Mouse (Mus musculus) Patski (cell line): ENCODE measurements at regions not wholly inside any gene's neighbourhood (a gene's known extent, or its start where the extent isn't known, plus 50 kb on each side); places are given as distances from the start of the nearest gene placed in this dataset.

Source experiments
- ATAC-seq: fragments of 100-300 bp; one replicate; pipeline ENCODE4 v1.8.0; 2021
- CTCF ChIA-PET: fragments of 350-600 bp; sonication (Branson Sonifier 250); formaldehyde crosslinking; loops from one replicate; lab custom pipeline; 2022; ENCODE audit warnings: inconsistent platforms; lab: Charles Lee
- POLR2A ChIA-PET: fragments of 350-600 bp; sonication (Branson Sonifier 250); formaldehyde crosslinking; loops from one replicate; lab custom pipeline; 2022; ENCODE audit warnings: antibody characterized with exemption, inconsistent platforms; lab: Charles Lee
- DNase-seq: peaks from one replicate; pipeline ENCODE4 v3.0.0-alpha.2; 2011; ENCODE audit warnings: low read depth, low spot score
- H3K27me3 ChIP-seq: fragments of 371-371 bp; one replicate; pipeline ENCODE4 v1.5.1; 2021
- CTCF ChIP-seq: fragments of 100-300 bp; IDR thresholded peaks from one replicate; pipeline ENCODE4 v1.5.1; 2021
- in situ Hi-C: fragments of 300-500 bp; cut with MboI; formaldehyde crosslinking; loops from 3 replicates; pipeline ENCODE4 v1.11.1; 2018; ENCODE audit warnings: low pct_unique_long_range_greater_than_20kb, mixed read lengths

- DNase-seq (no peak), ATAC-seq (no peak)
- ChIA-PET POLR2A (no interaction called here), CTCF (interaction anchor here (2.2 kb wide), 1 partner anchor 81 kb away, joined by 8 read pairs; no protein-coding TSS in a partner anchor)
- H3K27me3 ChIP-seq, result no peaks in the 10 kb centered on the region
- no peak for TF ChIP-seq CTCF
- in situ Hi-C loops, result loop anchor here (5.0 kb wide), 1 partner anchor 98 kb away; no protein-coding TSS in a partner anchor
These were observed 104.8 kb upstream of the Ccn2 start for GRCm38 (mm10) chr10:24490432-24490831.

- ChIA-PET POLR2A (no interaction called here), CTCF (no interaction called here)
- no peaks in the 10 kb centered on the region for H3K27me3 ChIP-seq
- DNase-seq (no peak), ATAC-seq (no peak)
- in situ Hi-C loops, result loop anchor here (5.0 kb wide), 1 partner anchor 100 kb away; no protein-coding TSS in a partner anchor
- TF ChIP-seq CTCF, result no peak
These were observed 103.4 kb upstream of the Ccn2 start for GRCm38 (mm10) chr10:24491848-24492247.

- in situ Hi-C loops, result loop anchor here (5.0 kb wide), 1 partner anchor 101 kb away; no protein-coding TSS in a partner anchor
- ChIA-PET POLR2A (no interaction called here), CTCF (interaction anchor here (1.4 to 1.6 kb wide), 2 partner anchors 60 to 78 kb away, joined by 3 to 5 read pairs; no protein-coding TSS in a partner anchor)
- ATAC-seq, result peak; percentile 69
- TF ChIP-seq CTCF, result no peak
- peak; percentile 88 for DNase-seq
- no peaks in the 10 kb centered on the region for H3K27me3 ChIP-seq
These were observed 101.8 kb upstream of the Ccn2 start for GRCm38 (mm10) chr10:24493392-24493791.

- no peak for TF ChIP-seq CTCF
- DNase-seq, result no peak
- CTCF ChIA-PET, result interaction anchor here (0.9 to 1.6 kb wide), 4 partner anchors 47 to 141 kb away, joined by 3 to 5 read pairs (median 3); no protein-coding TSS in a partner anchor
- in situ Hi-C loops, result loop anchor here (5.0 kb wide), 1 partner anchor 102 kb away; no protein-coding TSS in a partner anchor
- POLR2A ChIA-PET, result no interaction called here
- no peak for ATAC-seq
- no peaks in the 10 kb centered on the region for H3K27me3 ChIP-seq
These were observed 101.3 kb upstream of the Ccn2 start for GRCm38 (mm10) chr10:24493936-24494335.

GRCm38 (mm10) chr10:24519795-24520512 lies 75.3 kb upstream of the Ccn2 start:
- in situ Hi-C loops, result no loop called here
- DNase-seq (no peak), ATAC-seq (no peak)
- no peak for TF ChIP-seq CTCF
- no peaks in the 10 kb centered on the region for H3K27me3 ChIP-seq
- CTCF ChIA-PET, result no interaction called here
- POLR2A ChIA-PET, result no interaction called here

- in situ Hi-C loops, result no loop called here
- POLR2A ChIA-PET, result no interaction called here
These were observed 74.7 kb upstream of the Ccn2 start for GRCm38 (mm10) chr10:24520515-24520914.

GRCm38 (mm10) chr10:24532776-24533175 lies 62.5 kb upstream of the Ccn2 start:
- POLR2A ChIA-PET, result no interaction called here
- DNase-seq (no peak), ATAC-seq (no peak)
- no peaks in the 10 kb centered on the region for H3K27me3 ChIP-seq
- in situ Hi-C loops, result no loop called here
- CTCF ChIA-PET, result interaction anchor here (0.8 to 1.9 kb wide), 2 partner anchors 12 to 34 kb away, joined by 4 read pairs; no protein-coding TSS in a partner anchor
- TF ChIP-seq CTCF, result no peak

More at GRCm38 (mm10) chr10:24520515-24520914, 74.7 kb upstream of the Ccn2 start:
- no peaks in the 10 kb centered on the region for H3K27me3 ChIP-seq
- no peak for DNase-seq
- CTCF ChIA-PET, result no interaction called here
- TF ChIP-seq CTCF, result no peak
- ATAC-seq, result no peak

GRCm38 (mm10) chr10:24534901-24535300 lies 60.3 kb upstream of the Ccn2 start:
- DNase-seq, result no peak
- ChIA-PET POLR2A (no interaction called here), CTCF (no interaction called here)
- ATAC-seq, result no peak
- H3K27me3 ChIP-seq, result no peaks in the 10 kb centered on the region
- in situ Hi-C loops, result no loop called here
- no peak for TF ChIP-seq CTCF

GRCm38 (mm10) chr10:24535461-24535860 lies 59.8 kb upstream of the Ccn2 start:
- ATAC-seq, result no peak
- POLR2A ChIA-PET, result no interaction called here
- in situ Hi-C loops, result no loop called here

GRCm38 (mm10) chr10:24541990-24542389 lies 53.3 kb upstream of the Ccn2 start:
- in situ Hi-C loops, result no loop called here

More at GRCm38 (mm10) chr10:24535461-24535860, 59.8 kb upstream of the Ccn2 start:
- no peak for TF ChIP-seq CTCF
- no peaks in the 10 kb centered on the region for H3K27me3 ChIP-seq
- CTCF ChIA-PET, result no interaction called here
- no peak for DNase-seq

More at GRCm38 (mm10) chr10:24541990-24542389, 53.3 kb upstream of the Ccn2 start:
- ATAC-seq, result no peak
- CTCF ChIA-PET, result no interaction called here
- H3K27me3 ChIP-seq, result no peaks in the 10 kb centered on the region
- no peak for DNase-seq
- no peak for TF ChIP-seq CTCF
- POLR2A ChIA-PET, result no interaction called here
